Mouse (Mus musculus): ENCODE measurements at regions not wholly inside any gene's neighbourhood (a gene's known extent, or its start where the extent isn't known, plus 50 kb on each side); places are given as distances from the start of the nearest gene placed in this dataset.
"Not testable (repeated sequence)": the region's sequence is repeated elsewhere in the genome, so short reads cannot be mapped to it uniquely, and the experiment has no call there.

DNA sequence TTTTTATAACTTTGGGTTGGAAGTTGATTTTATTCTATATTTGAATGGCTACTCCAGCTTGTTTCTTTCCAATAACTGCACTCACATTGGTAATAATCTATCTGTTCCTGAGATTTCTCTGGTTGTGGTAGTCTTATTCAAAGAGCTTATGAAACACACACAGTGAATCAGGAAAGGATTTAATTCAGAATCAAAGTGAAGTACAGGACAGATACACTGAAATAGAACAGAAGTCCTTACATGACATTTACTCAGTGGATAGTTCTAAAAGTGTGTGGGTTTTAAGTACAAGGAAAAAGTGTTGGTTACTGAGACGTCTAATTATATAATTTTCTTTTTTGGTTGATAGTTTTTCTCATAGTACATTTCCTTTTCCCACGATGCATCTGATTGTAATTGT, 859.7 kb downstream of the Rpia start:
- ATAC-seq (ENCODE audit: extremely low read depth, insufficient number of reproducible peaks, low FRiP score, poor library complexity, severe bottlenecking) = no peak

DNA sequence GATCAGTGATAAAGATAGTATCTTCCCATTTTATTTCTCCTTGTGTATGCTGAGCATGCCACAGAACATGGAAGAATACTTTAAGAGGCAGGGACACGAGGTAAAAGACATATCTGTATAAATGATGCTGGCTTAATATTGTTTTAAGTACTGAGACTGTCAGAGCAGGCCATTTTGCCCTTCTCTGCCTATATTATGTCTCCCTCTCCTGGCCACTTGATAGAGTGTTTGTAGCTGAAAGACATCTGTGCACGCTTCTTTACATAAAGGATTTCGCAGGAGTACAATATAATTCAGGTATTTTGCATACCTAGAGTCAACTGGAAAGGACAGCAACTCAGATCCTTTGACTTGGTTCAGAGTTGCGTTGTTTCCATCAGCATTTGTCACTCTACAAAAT, 877.3 kb downstream of the Rpia start:
- no peak for ATAC-seq (ENCODE audit: extremely low read depth, insufficient number of reproducible peaks, low FRiP score, poor library complexity, severe bottlenecking)

DNA sequence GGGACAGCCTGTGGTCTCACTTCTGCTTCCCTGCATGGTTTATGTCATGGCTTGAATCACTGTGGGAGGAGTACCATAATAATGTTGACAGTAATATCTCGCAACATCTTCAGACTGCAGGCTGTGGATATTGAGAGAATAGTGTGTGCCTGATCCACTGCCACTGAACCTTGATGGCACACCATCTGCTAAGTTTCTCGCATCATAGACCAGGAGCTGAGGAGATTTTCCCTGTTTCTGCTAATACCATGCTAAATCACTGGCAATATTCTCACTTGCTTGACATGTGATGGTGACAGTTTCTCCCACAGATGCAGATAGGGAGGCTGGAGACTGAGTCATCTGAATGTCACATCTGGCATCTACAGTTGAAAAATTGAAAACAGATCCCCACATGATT, 912.7 kb downstream of the Rpia start:
- ATAC-seq (ENCODE audit: extremely low read depth, insufficient number of reproducible peaks, low FRiP score, poor library complexity, severe bottlenecking) = no peak

DNA sequence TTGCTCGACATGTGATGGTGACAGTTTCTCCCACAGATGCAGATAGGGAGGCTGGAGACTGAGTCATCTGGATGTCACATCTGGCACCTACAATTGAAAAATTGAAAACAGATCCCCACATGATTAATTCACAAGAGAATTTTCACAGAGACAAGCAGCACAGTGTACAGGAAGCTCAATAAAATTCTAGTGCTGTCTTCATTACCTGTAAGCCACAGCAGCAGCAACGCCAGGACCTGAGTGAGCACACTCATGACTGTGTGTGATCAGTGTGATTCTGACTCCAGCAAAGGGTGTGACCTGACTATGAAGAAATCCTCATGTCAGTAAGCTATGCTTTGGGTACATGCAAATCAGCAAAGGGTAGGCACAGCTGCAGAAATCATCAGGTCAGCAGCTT, 933.4 kb downstream of the Rpia start:
- ATAC-seq (ENCODE audit: extremely low read depth, insufficient number of reproducible peaks, low FRiP score, poor library complexity, severe bottlenecking) = not testable (repeated sequence)

DNA sequence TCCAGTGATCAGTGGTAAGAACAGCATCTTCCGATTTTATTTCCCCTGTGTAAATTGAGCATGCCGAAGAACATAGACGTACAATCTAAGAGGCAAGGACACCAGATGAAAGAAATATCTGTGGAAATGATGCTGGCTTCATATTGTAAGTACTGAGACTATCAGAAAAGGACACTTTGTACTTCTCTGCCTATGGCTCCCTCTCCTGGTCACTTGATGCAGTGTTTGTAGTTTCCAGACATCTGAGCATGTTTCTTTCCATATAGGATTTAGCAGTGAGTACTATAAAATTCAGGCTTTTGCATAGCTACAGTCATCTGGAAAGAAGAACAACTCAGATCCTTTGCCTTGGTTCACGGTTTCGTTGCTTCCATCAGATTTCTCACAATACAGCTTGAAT, 963.4 kb downstream of the Rpia start:
- not testable (repeated sequence) for ATAC-seq (ENCODE audit: extremely low read depth, insufficient number of reproducible peaks, low FRiP score, poor library complexity, severe bottlenecking)

- ATAC-seq (ENCODE audit: extremely low read depth, insufficient number of reproducible peaks, low FRiP score, poor library complexity, severe bottlenecking) = peak; percentile 79; the same call in 1 of the 2 replicates
Measured at GRCm38 (mm10) chr6:69814972-69815371, 977.1 kb downstream of the Rpia start.

- peak; percentile 82 for ATAC-seq (ENCODE audit: extremely low read depth, insufficient number of reproducible peaks, low FRiP score, poor library complexity, severe bottlenecking)
Measured at GRCm38 (mm10) chr6:69814373-69814772, 977.7 kb downstream of the Rpia start.

GRCm38 (mm10) chr6:69780330-69780729, 1011.7 kb downstream of the Rpia start:
- ATAC-seq (ENCODE audit: extremely low read depth, insufficient number of reproducible peaks, low FRiP score, poor library complexity, severe bottlenecking) = peak; percentile 36; the same call in 1 of the 2 replicates

DNA sequence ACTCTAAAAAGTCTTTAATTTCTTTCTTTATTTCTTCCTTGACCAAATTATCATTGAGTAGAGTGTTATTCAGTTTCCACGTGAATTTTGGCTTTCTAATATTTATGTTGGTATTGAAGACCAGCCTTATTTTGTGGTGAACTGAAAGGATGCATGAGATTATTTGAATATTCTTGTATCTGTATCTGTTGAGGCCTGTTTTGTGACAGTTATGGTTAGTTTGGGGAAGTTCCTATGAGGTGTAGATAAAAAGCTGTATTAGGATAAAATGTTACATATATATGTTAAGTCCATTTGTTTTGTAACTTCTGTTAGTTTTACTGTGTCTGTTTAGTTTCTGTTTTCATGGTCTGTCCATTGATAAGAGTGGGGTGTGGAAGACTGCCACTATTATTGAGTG, 1014.7 kb downstream of the Rpia start:
- not testable (repeated sequence) for ATAC-seq (ENCODE audit: extremely low read depth, insufficient number of reproducible peaks, low FRiP score, poor library complexity, severe bottlenecking)

- peak; percentile 46; the same call in 1 of the 2 replicates for ATAC-seq (ENCODE audit: extremely low read depth, insufficient number of reproducible peaks, low FRiP score, poor library complexity, severe bottlenecking)
Measured at GRCm38 (mm10) chr6:69764861-69765260, 1027.2 kb downstream of the Rpia start.

GRCm38 (mm10) chr6:69758618-69759017, 1033.4 kb downstream of the Rpia start:
- ATAC-seq (ENCODE audit: extremely low read depth, insufficient number of reproducible peaks, low FRiP score, poor library complexity, severe bottlenecking) = peak; percentile 67; the same call in 1 of the 2 replicates

- ATAC-seq (ENCODE audit: extremely low read depth, insufficient number of reproducible peaks, low FRiP score, poor library complexity, severe bottlenecking) = no peak
Measured at GRCm38 (mm10) chr6:69739002-69739625, 1052.9 kb downstream of the Rpia start.

- peak; percentile 91 for ATAC-seq (ENCODE audit: extremely low read depth, insufficient number of reproducible peaks, low FRiP score, poor library complexity, severe bottlenecking)
Measured at GRCm38 (mm10) chr6:69732866-69733265, 1059.2 kb downstream of the Rpia start.

DNA sequence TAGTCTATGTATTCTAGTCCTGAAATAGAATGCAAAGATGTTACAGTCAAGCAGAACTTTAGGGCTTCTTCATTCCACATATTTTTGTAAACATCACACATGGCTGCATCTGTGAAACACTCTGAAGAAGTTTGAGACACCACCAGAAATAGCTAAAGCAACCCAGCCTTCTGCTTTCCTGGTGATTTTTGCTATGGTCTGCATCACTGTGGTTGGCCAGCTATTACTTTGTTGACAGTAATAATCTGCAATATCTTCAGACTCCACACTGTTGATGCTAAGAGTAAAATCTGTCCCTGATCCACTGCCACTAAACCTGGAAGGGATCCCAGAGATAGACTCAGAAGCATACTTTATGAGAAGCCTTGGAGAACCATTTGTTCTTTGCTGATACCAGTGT, 1065.7 kb downstream of the Rpia start:
- ATAC-seq (ENCODE audit: extremely low read depth, insufficient number of reproducible peaks, low FRiP score, poor library complexity, severe bottlenecking) = no peak

- not testable (repeated sequence) for ATAC-seq (ENCODE audit: extremely low read depth, insufficient number of reproducible peaks, low FRiP score, poor library complexity, severe bottlenecking)
Measured at GRCm38 (mm10) chr6:69702813-69703212, 1089.2 kb downstream of the Rpia start.

- peak; percentile 77; the same call in 1 of the 2 replicates for ATAC-seq (ENCODE audit: extremely low read depth, insufficient number of reproducible peaks, low FRiP score, poor library complexity, severe bottlenecking)
Measured at GRCm38 (mm10) chr6:69681172-69681571, 1110.9 kb downstream of the Rpia start.

- peak; percentile 51; the same call in 1 of the 2 replicates for ATAC-seq (ENCODE audit: extremely low read depth, insufficient number of reproducible peaks, low FRiP score, poor library complexity, severe bottlenecking)
Measured at GRCm38 (mm10) chr6:69662426-69662825, 1129.6 kb downstream of the Rpia start.

Measured in neutrophil, adult 5-6 weeks (primary cell).